Mouse (Mus musculus) megakaryocyte, embryonic 14.5 days (primary cell): ENCODE measurements around the gene Ces1h. TPM values are rescaled to one million over a fixed set of nuclear protein-coding genes. Genes with fewer than 3 reads are reported as not detected.
"Not testable (repeated sequence)": the region's sequence is repeated elsewhere in the genome, so short reads cannot be mapped to it uniquely, and the experiment has no call there.

Source experiments
- H3K27me3 ChIP-seq: replicated peaks from 2 replicates; pipeline ENCODE3; 2012; ENCODE audit warnings: inconsistent platforms
- H3K36me3 ChIP-seq: replicated peaks from 2 replicates; pipeline ENCODE3; 2012; ENCODE audit warnings: low read length, inconsistent platforms, mixed read lengths
- H3K4me1 ChIP-seq: 2 replicates; pipeline ENCODE4 v1.6.1; 2012; ENCODE audit warnings: inconsistent platforms
- H3K4me3 ChIP-seq: replicated peaks from 2 replicates; pipeline ENCODE3; 2012; ENCODE audit warnings: moderate library complexity, mild to moderate bottlenecking, inconsistent platforms
- H3K9me3 ChIP-seq: 2 replicates; pipeline ENCODE4 v1.6.1; 2012; ENCODE audit warnings: inconsistent platforms
- FLI1 ChIP-seq: IDR thresholded peaks from 2 replicates; pipeline ENCODE4 v1.6.1; 2012; ENCODE audit warnings: low read length, inconsistent platforms, mixed read lengths
- GATA1 ChIP-seq: IDR thresholded peaks from 3 replicates; pipeline ENCODE4 v1.6.1; 2012; ENCODE audit warnings: mixed read lengths, low read length, inconsistent platforms, borderline replicate concordance
- polyA plus RNA-seq: library from polyadenylated mRNA; stranded (reverse); fragments of >175 nt; gene quantifications from 2 replicates; pipeline ENCODE4 v1.2.3, GENCODE M21; 2012; ENCODE audit warnings: low replicate concordance; ENCODE audit not compliant: insufficient read depth

Ces1h gene
- polyA plus RNA-seq = not detected in 2 replicates

GRCm38 (mm10) chr8:93379625-93380024 lies at the start of gene Ces1h:
Gene Ces1h (minus strand): TSS chr8:93379725.
- Histone ChIP-seq H3K4me1 (no peaks in the 10 kb centered on the region), H3K4me3 (no peak within 1 kb of the TSS), H3K27me3 (no peaks in the 10 kb centered on the region), H3K9me3 (0 out of 2 replicates have a peak, but pooled peaks cover 4% of the 10 kb centered on the region), H3K36me3 (no peaks in the 10 kb centered on the region)
- TF ChIP-seq GATA1 = no peak
- no peak for TF ChIP-seq FLI1

DNA sequence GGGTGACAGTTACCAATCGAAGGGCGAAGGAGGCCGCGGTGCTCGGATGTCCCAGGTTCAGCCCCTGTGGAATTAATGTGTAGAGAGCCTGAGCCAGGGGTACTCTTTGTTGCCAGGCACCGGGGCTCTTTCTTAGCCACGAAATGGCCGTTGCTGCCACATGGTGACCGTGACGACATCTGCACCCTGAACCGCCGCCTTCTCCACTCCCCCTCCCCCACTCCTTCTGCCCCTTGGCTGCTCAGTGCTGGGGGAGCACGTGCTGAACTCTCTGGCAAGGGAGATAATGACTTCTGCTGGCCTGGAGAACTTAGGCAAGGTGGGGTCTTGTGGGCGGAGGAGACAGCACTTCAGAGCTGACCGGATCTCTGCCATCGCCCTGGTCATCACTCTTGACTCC lies 47.7 kb upstream of the Ces1h start:
- no peak overlapping the region for H3K4me3 ChIP-seq
- H3K27me3 ChIP-seq = no peaks in the 10 kb centered on the region
- no peaks in the 10 kb centered on the region for H3K4me1 ChIP-seq
- no peaks in the 10 kb centered on the region for H3K36me3 ChIP-seq
- H3K9me3 ChIP-seq = peaks cover 15% of the 10 kb centered on the region
- TF ChIP-seq GATA1 (no peak), FLI1 (no peak)

DNA sequence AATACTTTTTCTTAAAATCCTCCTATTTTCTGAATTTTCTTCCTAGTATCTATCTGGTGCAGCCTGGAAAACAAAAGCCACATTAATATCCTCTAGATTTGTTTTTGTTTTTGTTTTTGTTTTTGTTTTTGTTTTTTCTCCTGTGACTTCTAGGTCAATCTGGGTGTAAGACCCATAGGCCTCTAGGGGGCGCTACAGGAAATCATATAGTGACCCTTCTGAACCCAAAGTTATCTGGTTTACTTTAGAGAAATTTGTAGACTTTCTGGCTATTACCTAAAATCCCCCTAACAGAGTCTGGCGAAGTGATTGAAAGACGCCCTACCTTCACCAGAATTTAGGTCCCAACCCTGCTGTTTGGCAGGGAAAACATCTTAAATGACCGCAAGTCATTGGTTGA lies 35.9 kb upstream of the Ces1h start:
- no peaks in the 10 kb centered on the region for H3K36me3 ChIP-seq
- no peak overlapping the region for H3K4me3 ChIP-seq
- TF ChIP-seq FLI1 (no peak), GATA1 (no peak)
- no peaks in the 10 kb centered on the region for H3K27me3 ChIP-seq
- H3K9me3 ChIP-seq = peaks cover 32% of the 10 kb centered on the region
- H3K4me1 ChIP-seq = no peaks in the 10 kb centered on the region

DNA sequence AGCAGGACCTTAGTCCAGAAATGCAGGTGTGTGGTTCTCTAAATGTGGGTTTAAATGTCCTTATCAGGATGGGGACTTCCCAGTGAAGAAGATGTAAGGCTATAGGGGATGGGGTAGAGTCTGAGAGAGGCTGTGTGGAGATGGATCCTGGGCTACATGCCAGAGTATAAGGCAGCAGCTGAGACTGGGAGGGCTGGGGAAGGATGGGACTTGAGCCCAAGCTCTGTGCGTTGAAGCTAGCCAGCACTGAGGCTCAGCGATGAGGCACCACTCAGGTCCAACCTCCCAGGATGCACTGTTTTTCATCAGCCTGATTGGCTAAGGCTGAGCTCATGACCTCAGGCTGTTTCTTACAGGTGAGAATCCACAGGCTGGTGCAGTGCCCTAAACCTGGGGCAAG lies 29.3 kb upstream of the Ces1h start:
- Histone ChIP-seq H3K4me3 (no peak overlapping the region), H3K9me3 (peaks cover 26% of the 10 kb centered on the region), H3K4me1 (no peaks in the 10 kb centered on the region), H3K36me3 (no peaks in the 10 kb centered on the region), H3K27me3 (no peaks in the 10 kb centered on the region)
- TF ChIP-seq GATA1 = no peak
- no peak for TF ChIP-seq FLI1

DNA sequence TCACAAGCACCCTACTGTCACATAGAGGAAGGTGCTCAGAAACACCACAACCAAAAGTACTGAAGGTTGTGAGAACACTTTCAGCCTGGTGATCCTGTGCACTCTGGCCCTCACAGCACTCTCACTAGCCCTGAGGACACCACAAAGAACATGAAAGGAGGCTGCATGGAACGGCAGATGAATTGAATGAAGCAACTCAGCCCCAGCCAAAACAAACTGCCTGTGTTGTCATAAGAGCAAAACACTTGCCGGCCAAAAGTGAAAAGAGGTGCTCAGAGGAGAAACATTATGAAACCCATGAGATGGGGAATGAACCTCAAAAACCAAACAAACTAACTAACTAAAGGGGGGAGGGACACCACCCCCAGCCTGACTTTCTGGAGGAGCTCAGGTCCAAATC lies 20.2 kb upstream of the Ces1h start:
- no peaks in the 10 kb centered on the region for H3K4me1 ChIP-seq
- TF ChIP-seq GATA1 (no peak), FLI1 (no peak)
- no peaks in the 10 kb centered on the region for H3K36me3 ChIP-seq
- H3K27me3 ChIP-seq = no peaks in the 10 kb centered on the region
- H3K9me3 ChIP-seq = peaks cover 3% of the 10 kb centered on the region; the same call in 1 of the 2 replicates
- H3K4me3 ChIP-seq = no peak overlapping the region

DNA sequence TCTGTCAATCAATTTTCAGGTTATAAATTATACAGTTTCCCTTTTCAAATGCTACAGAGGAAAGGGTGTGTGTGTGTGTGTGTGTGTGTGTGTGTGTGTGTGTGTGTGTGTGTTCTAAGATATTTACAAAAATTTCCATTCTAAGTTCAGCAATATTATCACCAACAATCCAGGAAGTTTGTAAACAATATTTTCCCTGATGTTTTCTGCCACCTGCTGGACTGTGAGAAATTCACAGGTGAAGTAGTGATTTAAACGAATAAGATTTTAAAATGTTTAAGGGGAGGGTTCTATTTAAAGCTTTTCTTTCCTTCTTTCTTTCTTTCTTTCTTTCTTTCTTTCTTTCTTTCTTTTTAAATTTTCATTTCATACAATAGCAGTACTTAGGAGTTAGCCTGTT lies 18.5 kb upstream of the Ces1h start:
- H3K4me3 ChIP-seq = no peak overlapping the region
- H3K36me3 ChIP-seq = no peaks in the 10 kb centered on the region
- no peaks in the 10 kb centered on the region for H3K4me1 ChIP-seq
- peaks cover 3% of the 10 kb centered on the region; the same call in 1 of the 2 replicates for H3K9me3 ChIP-seq
- no peaks in the 10 kb centered on the region for H3K27me3 ChIP-seq
- TF ChIP-seq FLI1 (no peak), GATA1 (no peak)

- H3K4me1 ChIP-seq, H3K4me3 ChIP-seq, H3K27me3 ChIP-seq, H3K9me3 ChIP-seq, H3K36me3 ChIP-seq: not testable (repeated sequence)
Observed at GRCm38 (mm10) chr8:93394079-93394619, 14.6 kb upstream of the Ces1h start.

- H3K9me3 ChIP-seq = peaks cover 7% of the 10 kb centered on the region
- no peaks in the 10 kb centered on the region for H3K36me3 ChIP-seq
- H3K27me3 ChIP-seq = no peaks in the 10 kb centered on the region
- H3K4me3 ChIP-seq = no peak overlapping the region
- no peaks in the 10 kb centered on the region for H3K4me1 ChIP-seq
- TF ChIP-seq GATA1 (no peak), FLI1 (no peak)
Observed at GRCm38 (mm10) chr8:93369481-93369880, 10.0 kb downstream of the Ces1h start.

DNA sequence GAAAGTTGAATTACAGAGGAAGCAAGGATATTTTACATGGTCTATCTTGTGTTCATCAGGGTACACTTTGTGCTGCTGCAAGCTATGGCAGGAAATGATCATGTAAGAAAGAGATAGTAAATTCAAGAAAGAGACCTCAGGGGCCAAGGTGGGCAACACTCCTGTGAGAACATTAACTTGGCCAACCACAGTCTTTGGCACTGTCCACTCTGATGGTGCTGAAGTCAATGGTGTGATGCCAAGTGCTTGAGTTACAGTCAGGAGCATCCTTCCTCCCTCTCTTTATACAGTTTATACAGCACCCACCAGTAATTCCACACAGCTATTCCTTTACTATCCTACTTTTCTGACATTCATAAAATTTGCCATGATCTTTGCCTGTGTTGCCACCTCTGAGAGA lies 19.4 kb downstream of the Ces1h start:
- Histone ChIP-seq H3K4me1 (no peaks in the 10 kb centered on the region), H3K27me3 (no peaks in the 10 kb centered on the region)
- TF ChIP-seq GATA1 (no peak), FLI1 (no peak)

GRCm38 (mm10) chr8:93339531-93339930 lies 40.0 kb downstream of the Ces1h start:
- Histone ChIP-seq H3K36me3 (no peaks in the 10 kb centered on the region), H3K9me3 (peaks cover 9% of the 10 kb centered on the region; the same call in 1 of the 2 replicates), H3K27me3 (no peaks in the 10 kb centered on the region), H3K4me1 (no peaks in the 10 kb centered on the region), H3K4me3 (no peak overlapping the region)
- TF ChIP-seq GATA1 (no peak), FLI1 (no peak)

More for the DNA sequence above, 19.4 kb downstream of the Ces1h start:
- Histone ChIP-seq H3K9me3 (0 out of 2 replicates have a peak, but pooled peaks cover 4% of the 10 kb centered on the region), H3K36me3 (no peaks in the 10 kb centered on the region), H3K4me3 (no peak overlapping the region)

DNA sequence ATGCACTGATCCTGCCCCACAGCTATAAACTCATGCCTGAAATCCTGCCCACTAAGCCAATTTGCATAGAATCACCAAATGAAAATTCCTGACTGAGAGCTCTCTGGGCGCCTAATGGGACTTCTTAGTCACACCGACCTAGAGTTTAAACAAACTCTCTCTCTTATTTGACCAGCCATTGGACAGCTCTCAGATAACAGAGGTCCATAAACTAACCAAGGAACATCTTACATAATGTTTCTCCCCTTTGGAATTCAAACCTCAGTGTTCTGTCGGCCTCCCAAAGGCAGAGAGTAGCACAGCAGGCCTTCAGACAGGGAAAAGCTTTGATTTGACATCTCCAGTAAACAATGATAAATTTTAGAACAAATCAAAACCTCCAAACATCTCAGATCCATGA lies 42.3 kb downstream of the Ces1h start, which contains the start of gene Ces1g:
Ces1g (minus strand) TSS at position 102 of the 400 bp plus-strand sequence.
- Histone ChIP-seq H3K9me3 (peaks cover 17% of the 10 kb centered on the region), H3K36me3 (no peaks in the 10 kb centered on the region), H3K27me3 (no peaks in the 10 kb centered on the region), H3K4me1 (no peaks in the 10 kb centered on the region), H3K4me3 (no peak within 1 kb of the TSS)
- TF ChIP-seq FLI1 (no peak), GATA1 (no peak)
